Mouse (Mus musculus) intestine, postnatal 0 days (tissue): ENCODE results near the gene Myo16. TPM values are rescaled to one million over a fixed set of nuclear protein-coding genes. Genes with fewer than 3 reads are reported as not detected.
A peak's percentile ranks its signal among the peaks of the same experiment; 100 is the strongest.

Experiments used
- ATAC-seq: fragments of 200-750 bp; cut with Nextera tagmentation; 2 replicates; pipeline ENCODE4 v1.8.0; 2017; ENCODE audit warnings: mild to moderate bottlenecking, moderate TSS enrichment, moderate library complexity
- H3K27ac ChIP-seq: fragments of 300-500 bp; sonication (generic); 2 replicates; pipeline ENCODE4 v1.5.1; 2014; ENCODE audit warnings: mild to moderate bottlenecking, low read depth, low read length, moderate library complexity
- H3K27me3 ChIP-seq: fragments of 300-500 bp; sonication (generic); replicated peaks from 2 replicates; pipeline ENCODE4 v1.6.1; 2014; ENCODE audit warnings: low read length, mixed read lengths; ENCODE audit not compliant: control insufficient read depth, insufficient read depth
- H3K36me3 ChIP-seq: fragments of 300-500 bp; sonication (generic); 2 replicates; pipeline ENCODE4 v1.6.1; 2014; ENCODE audit warnings: mild to moderate bottlenecking, moderate library complexity; ENCODE audit not compliant: control insufficient read depth, insufficient read depth
- H3K4me1 ChIP-seq: fragments of 300-500 bp; sonication (generic); replicated peaks from 2 replicates; pipeline ENCODE4 v1.6.1; 2014; ENCODE audit warnings: antibody characterized with exemption, low read length, mixed read lengths; ENCODE audit not compliant: control insufficient read depth, insufficient read depth
- H3K4me2 ChIP-seq: fragments of 300-500 bp; sonication (generic); replicated peaks from 2 replicates; pipeline ENCODE4 v1.6.1; 2014; ENCODE audit warnings: low read depth, mild to moderate bottlenecking, moderate library complexity
- H3K4me3 ChIP-seq: fragments of 300-500 bp; sonication (generic); 2 replicates; pipeline ENCODE4 v1.5.1; 2014; ENCODE audit warnings: low read depth, low read length
- H3K9ac ChIP-seq: fragments of 300-500 bp; sonication (generic); 2 replicates; pipeline ENCODE4 v1.6.1; 2014; ENCODE audit warnings: mild to moderate bottlenecking, low read depth, low read length
- H3K9me3 ChIP-seq: fragments of 300-500 bp; sonication (generic); 2 replicates; pipeline ENCODE4 v1.6.1; 2016; ENCODE audit warnings: mixed run types; ENCODE audit not compliant: control insufficient read depth
- CTCF ChIP-seq: sonication (generic); IDR thresholded peaks from 2 replicates; pipeline ENCODE4 v1.5.1; 2016; ENCODE audit warnings: low read depth, mild to moderate bottlenecking, control low read depth, antibody characterized with exemption, moderate library complexity
- WGBS: fragments of 180-500 bp; shearing (Covaris S2); extraction: QIAGEN DNeasy Blood & Tissue Kit; methylation state at CpG from one replicate; pipeline ENCODE4 v1.1.7; 2014; 5-methylcytosine and 5-hydroxymethylcytosine counted together
- polyA plus RNA-seq: library from polyadenylated mRNA; unstranded; fragments of >200 nt; fragmentation: Nextera tagmentation; extraction: Ambion mirVana; gene quantifications from 2 replicates; pipeline ENCODE4 v1.2.1, GENCODE M21; 2015

Myo16 gene
- polyA plus RNA-seq, 1 experiment from 2014 or later: not detected

DNA sequence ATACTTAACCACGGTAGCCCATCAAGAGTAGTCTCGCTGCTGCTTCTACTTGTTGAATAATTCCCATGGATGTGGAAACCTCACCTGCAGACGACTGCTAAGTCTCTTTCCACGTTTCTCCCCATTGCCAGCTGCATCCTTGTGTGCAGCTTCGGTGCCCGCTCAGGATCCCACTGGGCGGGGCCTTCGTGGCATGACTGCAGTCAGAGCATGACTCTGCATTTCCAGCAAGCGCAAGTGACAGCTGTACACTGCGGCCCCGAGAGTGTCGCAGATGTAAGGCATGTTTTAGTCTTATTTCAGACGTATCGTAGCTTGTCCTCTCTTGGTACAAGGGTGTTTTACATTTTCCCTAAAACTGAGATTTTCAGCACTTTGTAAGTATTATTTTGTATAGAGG is 294.8 kb downstream of the Myo16 start:
- Histone ChIP-seq H3K4me3 (no peak overlapping the region), H3K4me2 (no peak overlapping the region), H3K9ac (no peak overlapping the region), H3K27me3 (no peaks in the 10 kb centered on the region), H3K9me3 (no peaks in the 10 kb centered on the region), H3K4me1 (no peaks in the 10 kb centered on the region), H3K36me3 (no peaks in the 10 kb centered on the region), H3K27ac (no peak overlapping the region)
- TF ChIP-seq CTCF: no peak
- no peak for ATAC-seq
- WGBS: 81% methylated on average over 14 of the region's 14 CpGs

DNA sequence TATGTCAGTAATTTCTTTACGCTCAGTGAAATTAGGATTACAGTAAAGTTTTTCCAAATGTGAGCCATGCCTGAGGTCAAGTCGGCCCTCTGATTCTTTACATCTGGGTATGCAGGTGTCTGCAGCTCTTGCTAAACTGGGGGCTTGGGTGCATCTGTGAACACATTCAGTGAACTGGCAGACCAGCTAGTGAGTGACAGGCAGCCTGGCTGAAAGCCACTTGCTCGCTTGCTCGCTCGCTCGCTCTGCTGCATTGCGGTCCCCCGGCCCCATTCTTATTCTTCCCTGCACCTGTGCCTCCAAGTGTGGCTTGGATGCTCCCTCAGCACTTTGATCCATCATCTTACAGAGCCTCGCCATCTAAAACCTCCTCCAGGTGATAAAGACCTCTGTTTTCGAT is 299.3 kb downstream of the Myo16 start:
- Histone ChIP-seq H3K9me3 (no peaks in the 10 kb centered on the region), H3K36me3 (no peaks in the 10 kb centered on the region), H3K9ac (no peak overlapping the region), H3K4me3 (no peak overlapping the region), H3K4me2 (no peak overlapping the region), H3K27ac (no peak overlapping the region), H3K4me1 (no peaks in the 10 kb centered on the region), H3K27me3 (no peaks in the 10 kb centered on the region)
- 85% methylated on average over 10 of the region's 10 CpGs for WGBS
- ATAC-seq: no peak
- no peak for TF ChIP-seq CTCF

DNA sequence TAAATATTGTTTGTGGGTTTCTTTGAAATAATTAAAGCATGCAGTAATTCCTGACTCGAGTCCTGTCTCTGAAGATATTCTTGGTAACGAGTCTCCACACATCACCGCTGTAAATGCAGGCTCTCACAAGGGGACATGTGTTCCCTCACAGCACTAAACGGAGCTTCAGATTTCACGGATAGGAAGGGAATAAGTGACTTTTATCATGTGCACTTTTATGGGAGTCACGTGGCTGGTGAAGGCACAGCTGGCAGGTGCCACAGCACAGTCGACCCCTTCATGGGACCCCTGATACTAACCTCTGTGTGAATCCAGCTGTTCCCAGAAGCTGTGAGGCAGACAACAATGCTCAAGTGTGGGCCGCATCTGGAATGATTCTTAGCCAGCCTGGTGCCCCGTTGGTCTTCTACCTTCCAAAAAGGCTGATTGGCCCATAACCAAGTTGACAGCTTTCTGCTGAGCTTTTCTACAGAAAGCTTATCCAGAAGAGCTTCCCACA is 304.5 kb downstream of the Myo16 start:
- no peak for ATAC-seq
- 73% methylated on average over 9 of the region's 9 CpGs for WGBS
- H3K4me1 ChIP-seq: no peaks in the 10 kb centered on the region

DNA sequence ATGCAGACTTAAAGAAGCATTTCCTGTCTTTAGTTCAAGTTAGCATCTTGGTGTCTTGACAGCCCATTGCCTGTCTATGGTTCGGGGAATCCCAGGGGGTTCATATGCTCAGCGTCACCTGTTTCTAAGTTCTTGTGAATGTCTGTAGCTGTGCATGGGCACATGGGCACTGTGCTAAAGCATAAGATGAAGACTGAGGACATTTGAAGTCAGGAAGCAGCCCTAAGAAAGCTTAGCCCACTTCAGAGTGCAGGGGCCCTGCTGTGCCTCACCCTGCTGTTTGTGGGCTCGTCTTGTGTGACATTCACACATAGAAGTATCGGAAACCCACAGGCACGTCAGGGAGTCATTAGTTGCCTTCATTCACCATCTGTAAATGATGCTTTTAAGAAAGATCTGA is 308.6 kb downstream of the Myo16 start:
- Histone ChIP-seq H3K9ac (no peak overlapping the region), H3K27me3 (no peaks in the 10 kb centered on the region), H3K4me2 (no peak overlapping the region), H3K27ac (no peak overlapping the region), H3K4me3 (no peak overlapping the region), H3K36me3 (no peaks in the 10 kb centered on the region), H3K9me3 (no peaks in the 10 kb centered on the region), H3K4me1 (no peaks in the 10 kb centered on the region)
- ATAC-seq: no peak
- WGBS: 80% methylated on average over 5 of the region's 5 CpGs
- TF ChIP-seq CTCF: no peak

More for the DNA sequence above, 304.5 kb downstream of the Myo16 start:
- no peak overlapping the region for H3K4me2 ChIP-seq
- no peaks in the 10 kb centered on the region for H3K9me3 ChIP-seq
- no peak overlapping the region for H3K9ac ChIP-seq
- H3K27ac ChIP-seq: no peak overlapping the region
- no peak overlapping the region for H3K4me3 ChIP-seq
- H3K36me3 ChIP-seq: no peaks in the 10 kb centered on the region
- H3K27me3 ChIP-seq: no peaks in the 10 kb centered on the region
- TF ChIP-seq CTCF: no peak

DNA sequence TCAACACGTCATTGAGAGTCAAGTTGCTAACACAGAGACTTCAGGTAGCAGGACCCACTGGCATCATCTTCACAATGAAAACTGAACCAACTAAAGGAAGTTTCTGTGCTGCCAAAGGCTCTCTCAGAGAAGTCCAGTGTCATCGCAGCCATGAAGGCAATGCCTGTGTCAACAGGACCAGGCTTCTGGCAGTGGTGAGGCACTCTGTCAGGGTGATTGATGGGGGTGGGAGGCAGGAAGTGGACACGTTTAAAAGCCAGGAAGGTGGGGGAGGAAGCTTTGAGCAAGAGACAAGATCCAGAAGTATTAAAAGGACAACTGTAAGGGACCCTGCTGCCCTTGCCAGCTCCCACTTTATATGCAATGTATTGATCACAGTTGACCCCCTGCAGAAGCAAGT is 314.8 kb downstream of the Myo16 start:
- 31% methylated on average over 3 of the region's 3 CpGs for WGBS
- Histone ChIP-seq H3K4me3 (no peak overlapping the region), H3K9ac (no peak overlapping the region), H3K4me2 (no peak overlapping the region), H3K27me3 (no peaks in the 10 kb centered on the region), H3K4me1 (no peaks in the 10 kb centered on the region), H3K36me3 (no peaks in the 10 kb centered on the region), H3K27ac (no peak overlapping the region), H3K9me3 (no peaks in the 10 kb centered on the region)
- no peak for ATAC-seq
- TF ChIP-seq CTCF: no peak

DNA sequence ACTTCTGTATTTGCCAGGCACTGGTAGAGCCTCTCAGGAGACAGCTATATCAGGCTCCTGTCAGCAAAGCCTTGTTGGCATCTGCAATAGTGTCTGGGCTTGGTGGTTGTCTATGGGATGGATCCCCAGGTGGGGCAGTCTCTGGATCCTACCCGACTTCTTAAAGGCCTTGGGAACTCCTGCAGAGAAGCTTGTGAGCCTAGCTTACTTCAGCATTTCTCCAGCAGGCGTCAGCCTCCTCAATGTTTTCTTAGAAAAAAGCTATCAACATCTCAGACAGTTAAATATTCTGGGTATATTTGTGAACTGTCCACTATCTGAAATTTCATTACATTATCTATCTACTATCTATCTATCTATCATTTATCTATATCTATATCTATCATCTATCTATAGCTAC is 315.9 kb downstream of the Myo16 start:
- TF ChIP-seq CTCF: peak; percentile 12; the same call in 1 of the 2 replicates
- ATAC-seq: no peak
- no peak overlapping the region for H3K27ac ChIP-seq
- no peaks in the 10 kb centered on the region for H3K9me3 ChIP-seq
- WGBS: 49% methylated on average over 2 of the region's 2 CpGs
- H3K4me3 ChIP-seq: no peak overlapping the region
- H3K27me3 ChIP-seq: no peaks in the 10 kb centered on the region
- H3K9ac ChIP-seq: no peak overlapping the region
- no peaks in the 10 kb centered on the region for H3K4me1 ChIP-seq
- no peak overlapping the region for H3K4me2 ChIP-seq
- H3K36me3 ChIP-seq: no peaks in the 10 kb centered on the region

DNA sequence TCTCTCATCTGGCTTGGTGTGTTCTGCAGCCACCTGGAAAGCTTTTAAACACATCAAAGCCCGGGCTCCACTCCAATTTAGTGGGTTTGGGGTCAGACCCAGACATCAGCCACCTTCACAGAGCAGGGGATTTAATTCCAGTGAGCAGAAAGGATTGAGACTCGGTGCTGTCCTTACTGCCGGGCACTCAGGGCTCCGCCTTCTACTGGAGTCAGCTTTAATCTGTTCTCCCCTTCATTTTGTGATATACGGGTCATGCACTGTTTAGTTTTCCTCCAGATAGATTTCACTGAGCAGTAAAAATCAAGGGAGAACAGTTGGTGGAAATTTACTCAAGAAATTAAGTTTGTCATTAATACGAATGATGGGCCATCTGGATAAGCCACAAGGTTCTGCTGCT is 316.6 kb downstream of the Myo16 start:
- no peaks in the 10 kb centered on the region for H3K4me1 ChIP-seq
- no peak overlapping the region for H3K4me2 ChIP-seq
- H3K4me3 ChIP-seq: no peak overlapping the region
- no peaks in the 10 kb centered on the region for H3K27me3 ChIP-seq
- no peak overlapping the region for H3K27ac ChIP-seq
- no peaks in the 10 kb centered on the region for H3K36me3 ChIP-seq
- no peak for ATAC-seq
- H3K9ac ChIP-seq: no peak overlapping the region
- H3K9me3 ChIP-seq: no peaks in the 10 kb centered on the region
- no peak for TF ChIP-seq CTCF
- 37% methylated on average over 6 of the region's 6 CpGs for WGBS
